Mouse (Mus musculus): ENCODE data around the gene Dhcr7.

GRCm38 (mm10) chr7:143829504-143830331 is 6.8 kb downstream of the Dhcr7 start:
- TF ChIP-seq CTCF (IDR thresholded peaks at IDR 0.05): peak; percentile 93
- TF ChIP-seq EP300 (IDR thresholded peaks at IDR 0.05): no peak

All from lung, postnatal 0 days (tissue).